Mouse (Mus musculus) liver, embryonic 11.5 days (tissue): ENCODE measurements at regions not wholly inside any gene's neighbourhood (a gene's known extent, or its start where the extent isn't known, plus 50 kb on each side); places are given as distances from the start of the nearest gene placed in this dataset.
"Not testable (repeated sequence)": the region's sequence is repeated elsewhere in the genome, so short reads cannot be mapped to it uniquely, and the experiment has no call there.

Experiments
- ATAC-seq: fragments of 200-750 bp; cut with Nextera tagmentation; replicated peaks from 2 replicates; pipeline ENCODE4 v1.8.0; 2017; ENCODE audit warnings: moderate number of reproducible peaks, mild to moderate bottlenecking, moderate TSS enrichment, moderate library complexity; ENCODE audit not compliant: low FRiP score
- DNase-seq: peaks from one replicate; pipeline ENCODE4 v3.0.0-alpha.2; 2017; ENCODE audit warnings: low spot score
- H3K27ac ChIP-seq: fragments of 300-500 bp; sonication (generic); 2 replicates; pipeline ENCODE4 v1.5.1; 2014; ENCODE audit warnings: mild to moderate bottlenecking, low read depth, low read length, control low read depth
- H3K27me3 ChIP-seq: fragments of 300-500 bp; sonication (generic); replicated peaks from 2 replicates; pipeline ENCODE4 v1.6.1; 2014; ENCODE audit warnings: low read length, mixed read lengths; ENCODE audit not compliant: control insufficient read depth, insufficient read depth
- H3K36me3 ChIP-seq: fragments of 300-500 bp; sonication (generic); 2 replicates; pipeline ENCODE4 v1.6.1; 2014; ENCODE audit warnings: mild to moderate bottlenecking, low read length, moderate library complexity, mixed read lengths; ENCODE audit not compliant: control insufficient read depth, insufficient read depth
- H3K4me1 ChIP-seq: fragments of 300-500 bp; sonication (generic); replicated peaks from 2 replicates; pipeline ENCODE4 v1.6.1; 2014; ENCODE audit warnings: low read length, mixed read lengths; ENCODE audit not compliant: control insufficient read depth, insufficient read depth
- H3K4me2 ChIP-seq: fragments of 300-500 bp; sonication (generic); 2 replicates; pipeline ENCODE4 v1.6.1; 2014; ENCODE audit warnings: mild to moderate bottlenecking, control low read depth, moderate library complexity
- H3K4me3 ChIP-seq: fragments of 300-500 bp; sonication (generic); 2 replicates; pipeline ENCODE4 v1.5.1; 2014; ENCODE audit warnings: low read depth, low read length, control low read depth
- H3K9ac ChIP-seq: fragments of 300-500 bp; sonication (generic); 2 replicates; pipeline ENCODE4 v1.6.1; 2014; ENCODE audit warnings: low read depth, low read length, control low read depth
- H3K9me3 ChIP-seq: fragments of 300-500 bp; sonication (generic); 2 replicates; pipeline ENCODE4 v1.6.1; 2016; ENCODE audit warnings: low read length, inconsistent platforms, mixed read lengths; ENCODE audit not compliant: control insufficient read depth
- WGBS: fragments of 180-500 bp; shearing (Covaris S2); extraction: QIAGEN DNeasy Blood & Tissue Kit; methylation state at CpG from one replicate; pipeline ENCODE4 v1.1.7; 2014; 5-methylcytosine and 5-hydroxymethylcytosine counted together

DNA sequence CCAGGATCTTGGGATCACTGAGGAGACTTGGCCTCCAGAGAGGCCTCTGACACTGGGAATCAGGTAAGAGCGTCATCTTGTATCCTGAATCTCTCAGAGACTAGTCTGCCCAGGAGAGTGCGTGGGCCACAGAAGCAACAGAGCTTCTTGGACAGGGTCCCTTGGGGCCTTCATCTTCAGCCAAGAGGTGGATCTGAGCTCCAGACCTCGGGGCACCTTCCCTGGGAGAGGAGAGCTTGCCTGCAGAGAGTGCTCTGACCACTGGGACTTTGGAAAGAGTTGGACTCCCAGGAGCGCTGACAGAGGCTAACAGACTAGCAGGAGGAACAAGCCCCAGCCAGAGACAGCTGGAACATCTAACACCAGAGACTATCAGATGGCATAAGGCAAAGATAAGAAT lies 73.9 kb upstream of the Gm15319 start:
- not testable (repeated sequence) for H3K36me3 ChIP-seq, H3K4me2 ChIP-seq, H3K4me1 ChIP-seq, H3K27ac ChIP-seq, H3K9ac ChIP-seq, H3K27me3 ChIP-seq, ATAC-seq, DNase-seq, H3K4me3 ChIP-seq, H3K9me3 ChIP-seq
- 64% methylated on average over 4 of the region's 4 CpGs for WGBS

DNA sequence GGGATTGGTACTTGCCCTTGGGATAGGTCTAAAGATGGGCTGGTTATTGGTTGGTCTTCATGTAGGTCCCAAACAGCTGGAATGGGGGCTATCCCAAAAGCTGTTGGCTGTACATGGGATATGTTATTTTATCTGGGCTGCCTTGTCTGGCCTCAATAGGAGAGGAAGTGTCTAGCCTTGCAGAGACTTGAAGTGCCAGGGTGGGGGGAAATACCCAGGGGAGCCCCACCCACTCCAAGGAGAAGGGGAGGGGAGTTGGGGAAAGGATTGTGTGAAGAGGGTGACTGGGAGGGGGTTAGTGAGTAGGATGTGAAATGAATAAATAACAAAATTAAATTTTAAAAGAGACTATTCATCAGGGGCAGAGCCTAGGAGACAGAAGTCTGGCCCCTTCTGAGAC lies 70.2 kb upstream of the Gm15319 start:
- not testable (repeated sequence) for H3K9ac ChIP-seq, ATAC-seq, H3K4me1 ChIP-seq, H3K4me3 ChIP-seq, DNase-seq, H3K4me2 ChIP-seq, H3K9me3 ChIP-seq, H3K36me3 ChIP-seq, H3K27ac ChIP-seq, H3K27me3 ChIP-seq

DNA sequence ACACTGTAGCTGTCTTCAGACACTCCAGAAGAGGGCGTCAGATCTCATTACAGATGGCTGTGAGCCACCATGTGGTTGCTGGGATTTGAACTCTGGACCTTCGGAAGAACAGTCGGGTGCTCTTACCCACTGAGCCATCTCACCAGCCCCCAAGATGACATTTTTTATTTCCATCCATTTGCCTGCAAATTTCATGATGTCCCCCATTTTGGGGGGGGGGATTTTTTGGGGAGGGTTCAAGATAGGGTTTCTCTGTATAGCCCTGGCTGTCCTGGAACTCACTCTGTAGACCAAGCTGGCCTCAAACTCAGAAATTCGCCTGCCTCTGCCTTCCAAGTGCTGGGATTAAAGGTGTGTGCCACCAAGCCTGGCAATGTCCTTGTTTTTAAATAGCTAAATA lies 66.5 kb upstream of the Gm15319 start:
- DNase-seq, H3K27ac ChIP-seq, H3K4me1 ChIP-seq, ATAC-seq, H3K27me3 ChIP-seq, H3K36me3 ChIP-seq, H3K4me3 ChIP-seq, H3K4me2 ChIP-seq, H3K9me3 ChIP-seq, H3K9ac ChIP-seq: not testable (repeated sequence)
- 81% methylated on average over 3 of the region's 4 CpGs for WGBS

DNA sequence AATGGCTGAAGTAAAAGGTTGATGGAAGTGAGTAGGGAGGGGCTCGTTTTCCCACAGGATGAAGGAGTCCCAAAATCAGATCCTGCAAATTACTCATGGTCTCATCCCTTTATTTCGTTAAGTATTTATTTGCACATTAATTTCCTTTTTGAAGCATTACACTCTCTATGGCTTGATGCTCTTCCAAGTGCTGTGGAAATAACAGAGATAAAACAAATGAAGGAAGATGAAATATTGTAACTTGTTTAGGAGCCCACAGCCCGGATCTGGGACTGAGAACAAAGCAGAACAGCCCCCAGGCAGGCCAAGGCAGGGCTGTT lies 61.9 kb upstream of the Gm15319 start:
- not testable (repeated sequence) for ATAC-seq, H3K36me3 ChIP-seq, DNase-seq, H3K9ac ChIP-seq, H3K27me3 ChIP-seq, H3K9me3 ChIP-seq, H3K4me1 ChIP-seq, H3K27ac ChIP-seq, H3K4me2 ChIP-seq
- WGBS = 24% methylated on average over 3 of the region's 3 CpGs
- H3K4me3 ChIP-seq = peak overlapping the region; percentile 54; the same call in 1 of the 2 replicates

DNA sequence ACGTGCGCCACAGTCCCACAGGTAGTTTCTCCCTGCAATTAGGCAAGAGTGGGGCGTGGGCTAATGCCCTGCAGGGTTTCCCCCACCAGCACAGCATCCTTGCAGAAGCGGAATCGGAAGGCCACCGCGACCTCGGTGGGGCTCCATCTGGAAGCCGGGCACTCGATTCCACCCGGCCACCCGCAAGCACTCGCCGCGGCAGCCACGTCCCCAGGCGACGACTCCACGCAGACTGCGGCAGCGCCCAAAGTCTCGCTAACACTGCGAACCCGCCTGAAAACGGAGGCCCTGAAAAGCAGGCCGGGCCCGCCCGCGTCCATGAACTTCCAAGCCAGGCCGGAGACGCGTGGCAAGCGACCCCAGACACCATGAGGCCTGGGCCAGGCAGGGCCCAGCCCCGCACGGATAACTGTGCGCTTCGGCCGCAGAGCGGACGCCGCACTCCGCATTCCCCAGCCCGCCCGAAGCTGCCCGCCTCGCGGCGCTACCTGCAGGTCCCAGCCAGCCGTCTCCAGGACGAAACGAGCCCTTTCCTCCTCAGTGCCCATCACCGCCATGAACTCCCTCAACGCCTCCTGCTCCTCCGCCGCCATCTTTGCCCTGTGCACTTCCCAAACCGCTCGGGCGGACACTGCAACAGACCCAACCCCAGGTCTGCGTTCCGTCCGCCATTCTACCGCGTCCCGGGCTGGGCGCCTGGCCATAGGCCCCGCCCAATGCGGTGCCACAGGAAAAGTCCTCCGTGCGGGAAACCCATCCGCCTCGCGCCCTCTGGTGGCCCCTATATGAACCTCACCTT lies 61.3 kb upstream of the Gm15319 start:
- WGBS = 4% methylated on average over 65 of the region's 72 CpGs
- not testable (repeated sequence) for H3K36me3 ChIP-seq, H3K9me3 ChIP-seq, H3K27ac ChIP-seq, H3K4me1 ChIP-seq, H3K27me3 ChIP-seq
- ATAC-seq (peak; percentile 99), DNase-seq (peak; percentile 98)
- Histone ChIP-seq H3K9ac (peak overlapping the region; percentile 71), H3K4me2 (peak overlapping the region; percentile 35), H3K4me3 (peak overlapping the region; percentile 54)

DNA sequence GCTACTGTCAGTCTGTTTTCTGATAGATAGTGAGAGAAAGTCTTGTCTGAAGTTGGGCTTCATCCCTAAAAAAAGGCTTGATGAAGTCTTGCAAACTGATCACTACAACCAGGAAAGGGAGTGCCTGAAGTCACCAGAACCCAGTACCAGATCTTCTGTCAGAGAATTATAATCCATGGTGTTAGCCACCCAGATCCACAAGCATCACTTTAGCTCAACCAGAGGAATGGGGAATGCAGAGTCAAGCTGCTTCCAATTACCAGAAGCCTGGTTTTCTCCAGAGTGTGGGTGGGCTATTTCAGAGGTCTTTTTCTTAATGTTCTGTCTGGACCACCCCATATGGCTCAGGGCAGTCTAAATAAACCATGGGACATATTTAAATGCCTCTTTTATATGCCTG lies 57.8 kb upstream of the Gm15319 start:
- H3K4me1 ChIP-seq, H3K9me3 ChIP-seq, H3K27me3 ChIP-seq, DNase-seq, ATAC-seq, H3K9ac ChIP-seq, H3K27ac ChIP-seq, H3K36me3 ChIP-seq, H3K4me3 ChIP-seq, H3K4me2 ChIP-seq: not testable (repeated sequence)
